Mouse (Mus musculus) olfactory bulb, adult 2 months (tissue): ENCODE results near the gene Cenpf. TPM values are rescaled to one million over a fixed set of nuclear protein-coding genes. Genes with fewer than 3 reads are reported as not detected.

ENCODE experiments used
- H3K27ac ChIP-seq: fragments of 200-500 bp; 2 replicates; pipeline ENCODE4 v1.5.1; 2012; ENCODE audit warnings: low read depth, low read length; ENCODE audit not compliant: insufficient read depth
- H3K4me1 ChIP-seq: fragments of 200-500 bp; 2 replicates; pipeline ENCODE4 v1.6.1; 2012; ENCODE audit warnings: low read length; ENCODE audit not compliant: control insufficient read depth, insufficient read depth
- H3K4me3 ChIP-seq: fragments of 200-500 bp; 2 replicates; pipeline ENCODE4 v1.5.1; 2012; ENCODE audit warnings: mild to moderate bottlenecking, low read depth, low read length, moderate library complexity; ENCODE audit not compliant: insufficient read depth
- CTCF ChIP-seq: fragments of 200-500 bp; IDR thresholded peaks from 2 replicates; pipeline ENCODE4 v1.5.1; 2012; ENCODE audit warnings: low read depth, mild to moderate bottlenecking, low read length, moderate library complexity; ENCODE audit not compliant: insufficient read depth
- POLR2A ChIP-seq: fragments of 200-500 bp; IDR thresholded peaks from 2 replicates; pipeline ENCODE4 v1.6.1; 2012; ENCODE audit warnings: mild to moderate bottlenecking, low read depth, low read length, moderate library complexity; ENCODE audit not compliant: insufficient read depth
- WGBS: fragments of 180-500 bp; shearing (Covaris S2); methylation state at CpG from one replicate; pipeline ENCODE4 v1.1.7; 2018; 5-methylcytosine and 5-hydroxymethylcytosine counted together
- polyA plus RNA-seq: library from polyadenylated mRNA; stranded (reverse); fragments of >200 nt; gene quantifications from 2 replicates; pipeline ENCODE4 v1.2.4, GENCODE M21; 2012; ENCODE audit warnings: low replicate concordance; ENCODE audit not compliant: missing spikeins, insufficient read depth, insufficient read length

Gene Cenpf
- not detected in 2 replicates for polyA plus RNA-seq

DNA sequence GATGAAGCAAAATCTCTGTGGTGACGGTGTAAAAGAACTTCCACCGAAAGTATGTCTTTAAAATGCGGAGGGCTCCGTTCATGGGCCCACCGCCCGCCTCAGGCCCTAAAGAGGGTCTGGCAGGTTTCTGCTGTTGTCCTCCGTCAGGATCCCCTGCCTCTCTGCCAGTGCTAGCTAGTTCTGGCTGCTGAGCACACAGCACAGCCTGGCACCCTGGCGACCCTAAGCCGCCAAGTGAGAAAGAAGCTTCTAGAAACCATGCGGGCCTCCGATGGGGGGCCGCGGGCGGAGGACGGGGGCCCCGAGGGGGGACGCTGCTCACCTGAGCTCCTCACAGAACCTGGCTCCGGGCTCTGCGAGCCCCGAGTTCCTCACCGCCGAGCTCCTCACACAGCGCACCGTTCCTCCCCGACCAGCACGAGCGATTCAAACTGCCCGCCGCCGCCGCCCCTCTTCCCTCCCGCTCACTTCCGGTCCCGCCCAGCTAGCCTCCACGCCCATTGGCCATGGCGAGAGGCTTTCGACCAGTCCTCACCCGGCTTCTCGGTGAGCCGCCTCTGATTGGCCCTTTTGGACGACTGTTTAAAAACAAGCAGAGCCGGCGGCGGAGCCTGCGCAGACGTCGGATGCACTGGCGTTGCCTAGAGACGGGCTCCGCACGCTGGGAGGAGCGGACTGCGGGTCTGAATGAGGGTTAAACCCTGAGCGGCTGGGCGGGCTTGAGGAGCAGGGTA lies at the start of gene Cenpf:
Gene Cenpf, minus strand, starts transcription at position 433 of the 734 bp plus-strand sequence.
- Histone ChIP-seq H3K4me3 (peak within 1 kb of the TSS; percentile 51), H3K27ac (no peak within 1 kb of the TSS), H3K4me1 (peaks cover 3% of the 10 kb centered on the region)
- 1% methylated on average over 55 of the region's 55 CpGs for WGBS
- TF ChIP-seq CTCF (no peak), POLR2A (0 out of 2 replicates have a peak, but pooled peaks have one; percentile 28)

DNA sequence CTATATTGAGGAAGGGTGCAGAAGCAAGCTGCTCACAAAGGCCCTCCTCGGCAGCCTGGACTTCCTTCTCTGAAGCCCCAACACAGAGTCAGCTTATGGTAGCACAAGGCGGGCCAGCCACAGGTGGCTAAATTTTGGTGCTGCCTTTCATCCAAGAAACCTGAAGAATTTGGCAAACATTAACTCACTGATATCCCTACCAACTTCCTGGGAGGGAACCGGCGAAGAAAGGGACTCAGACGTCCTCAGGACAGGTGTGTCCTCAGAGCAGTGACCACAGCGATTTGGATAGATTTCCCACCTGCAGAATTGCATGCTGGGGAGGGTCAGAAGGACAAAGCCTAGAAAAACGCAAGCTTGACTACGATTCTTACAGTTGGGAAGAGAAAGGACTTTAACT lies 44.3 kb upstream of the Cenpf start:
- TF ChIP-seq POLR2A (no peak), CTCF (no peak)
- 80% methylated on average over 8 of the region's 8 CpGs for WGBS

DNA sequence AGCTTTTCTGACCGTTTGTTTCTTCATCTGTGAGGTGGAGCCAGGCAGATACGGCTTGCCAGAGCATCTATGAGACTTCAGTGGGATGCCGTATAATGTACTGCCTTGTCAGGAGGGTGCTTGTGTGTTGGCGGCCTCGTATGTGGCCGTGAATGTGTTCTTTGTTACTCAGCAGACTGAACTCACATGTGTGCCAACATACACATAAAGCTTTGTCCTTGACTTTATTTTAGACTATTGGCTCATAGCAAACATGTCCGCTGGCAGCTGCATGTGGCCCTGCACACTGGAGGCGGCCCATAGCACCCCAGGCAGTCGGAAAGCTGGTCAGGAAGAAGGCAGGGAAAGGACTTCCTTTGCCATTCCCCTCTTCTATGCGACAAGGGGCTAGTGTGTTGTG lies 43.8 kb upstream of the Cenpf start:
- no peak overlapping the region for H3K4me3 ChIP-seq
- no peak for TF ChIP-seq POLR2A
- TF ChIP-seq CTCF: no peak
- WGBS: 61% methylated on average over 10 of the region's 10 CpGs
- H3K4me1 ChIP-seq: peaks cover 11% of the 10 kb centered on the region; the same call in 1 of the 2 replicates
- H3K27ac ChIP-seq: no peak overlapping the region

More for the DNA sequence above, 44.3 kb upstream of the Cenpf start:
- Histone ChIP-seq H3K4me3 (no peak overlapping the region), H3K4me1 (peaks cover 10% of the 10 kb centered on the region; the same call in 1 of the 2 replicates), H3K27ac (no peak overlapping the region)

DNA sequence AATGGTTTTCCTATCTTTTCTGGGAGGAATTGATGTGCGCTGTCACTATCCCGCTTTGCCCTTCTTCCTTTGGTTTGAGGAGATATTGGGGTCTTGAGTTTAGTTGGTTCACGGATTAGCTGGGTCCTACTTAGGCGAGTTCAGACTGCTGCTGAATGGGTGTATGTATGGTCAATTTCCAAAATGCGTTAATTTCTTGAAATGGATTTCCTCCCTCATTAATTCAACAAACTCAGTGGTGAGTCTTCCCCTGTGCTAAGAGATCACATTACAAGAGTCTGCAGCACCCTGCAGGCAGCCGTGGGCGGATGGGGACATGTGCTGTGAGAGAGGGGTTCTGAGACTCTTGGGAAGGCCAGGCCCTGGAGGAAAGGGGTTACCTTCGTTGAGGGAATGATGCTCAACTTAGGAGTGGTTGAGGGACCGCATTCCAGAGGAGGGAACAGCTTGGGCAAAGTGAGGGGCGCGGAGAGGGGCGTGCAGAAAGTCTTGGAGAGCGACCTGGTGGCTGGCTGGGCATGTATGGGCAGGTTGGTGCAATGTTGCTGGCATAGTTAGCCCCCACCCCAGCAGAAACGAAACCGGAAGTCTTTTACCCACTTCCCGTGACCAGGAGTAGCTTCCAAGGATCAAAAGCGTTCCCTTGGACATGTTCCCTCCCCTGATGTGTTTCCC lies 41.4 kb upstream of the Cenpf start:
- 35% methylated on average over 17 of the region's 17 CpGs for WGBS
- peaks cover 14% of the 10 kb centered on the region; the same call in 1 of the 2 replicates for H3K4me1 ChIP-seq
- H3K4me3 ChIP-seq: peak overlapping the region; percentile 74
- TF ChIP-seq POLR2A: no peak
- TF ChIP-seq CTCF: no peak
- no peak overlapping the region for H3K27ac ChIP-seq

DNA sequence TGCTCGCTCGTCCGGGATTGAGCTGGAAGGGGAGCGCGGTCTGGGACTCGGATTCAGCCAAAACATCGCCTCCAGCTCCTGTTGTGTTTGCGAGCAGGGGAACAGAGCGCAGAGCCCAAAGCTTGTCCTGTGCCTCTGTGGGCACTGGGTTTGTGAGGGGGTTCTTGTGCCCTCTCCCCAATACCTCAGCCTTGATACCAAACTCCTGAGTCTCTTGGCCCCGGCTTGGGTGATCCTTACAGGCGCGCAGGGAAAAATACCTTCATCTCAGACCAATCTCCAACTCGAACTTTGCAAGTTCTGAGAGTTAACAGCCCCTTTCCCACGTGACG lies 40.9 kb upstream of the Cenpf start:
- 2% methylated on average over 15 of the region's 15 CpGs for whole genome bisulfite sequencing
- TF ChIP-seq CTCF (no peak), POLR2A (no peak)
- Histone ChIP-seq H3K4me3 (peak overlapping the region; percentile 74), H3K4me1 (peaks cover 14% of the 10 kb centered on the region; the same call in 1 of the 2 replicates), H3K27ac (no peak overlapping the region)

DNA sequence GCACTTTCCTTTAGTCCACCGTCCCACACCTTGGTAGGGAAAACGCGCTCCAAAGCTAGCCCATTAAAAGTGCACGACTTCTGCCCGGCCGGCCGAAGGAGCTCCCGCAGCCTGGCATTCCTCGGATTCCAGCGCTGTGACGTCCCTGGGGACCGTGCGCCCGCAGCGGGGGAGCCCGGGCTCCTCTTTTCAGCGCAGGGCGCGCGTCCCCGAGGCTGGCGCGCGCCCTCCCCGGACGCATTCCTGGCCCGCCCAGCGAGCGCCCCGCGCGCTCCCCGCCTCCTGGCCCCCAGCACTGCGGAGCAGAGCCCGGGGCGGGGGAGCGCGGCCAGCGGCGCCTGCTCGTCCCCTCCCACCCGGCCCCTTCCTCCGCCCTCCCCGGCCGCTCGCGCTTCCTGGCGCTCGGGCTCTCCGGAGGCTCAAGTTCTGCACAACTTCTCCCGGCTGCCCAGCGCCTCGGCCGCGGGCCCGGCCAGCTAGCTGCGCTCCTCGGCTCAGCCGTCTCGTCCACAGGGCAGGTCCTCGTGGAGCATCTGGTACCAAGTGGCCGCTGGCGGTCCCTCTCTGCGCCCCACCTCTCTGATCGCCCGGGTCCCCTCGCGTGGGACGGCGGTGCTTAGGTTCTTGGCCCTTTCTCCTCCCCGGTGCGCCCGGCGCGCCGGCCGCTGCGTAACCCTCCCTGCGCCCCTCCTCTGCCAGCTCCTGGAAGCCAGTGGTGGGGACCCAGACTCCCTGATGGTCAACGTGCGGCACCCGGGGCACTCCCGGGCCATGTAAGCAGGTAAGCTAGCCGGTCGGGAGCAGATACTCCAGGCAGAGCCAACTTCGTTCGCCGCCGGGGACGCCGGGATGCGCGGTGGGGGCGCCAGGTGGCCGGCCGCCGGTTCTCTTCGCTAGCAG lies 40.2 kb upstream of the Cenpf start, which contains the start of gene Ptpn14:
Gene Ptpn14, plus strand, starts transcription at position 385 of the 900 bp plus-strand sequence.
- peak within 1 kb of the TSS; percentile 74 for H3K4me3 ChIP-seq
- peak within 1 kb of the TSS; percentile 6; the same call in 1 of the 2 replicates for H3K27ac ChIP-seq
- under 1% methylated on average over 85 of the region's 98 CpGs for WGBS
- peaks cover 14% of the 10 kb centered on the region; the same call in 1 of the 2 replicates for H3K4me1 ChIP-seq
- TF ChIP-seq CTCF (no peak), POLR2A (peak; percentile 21; the same call in 1 of the 2 replicates)

DNA sequence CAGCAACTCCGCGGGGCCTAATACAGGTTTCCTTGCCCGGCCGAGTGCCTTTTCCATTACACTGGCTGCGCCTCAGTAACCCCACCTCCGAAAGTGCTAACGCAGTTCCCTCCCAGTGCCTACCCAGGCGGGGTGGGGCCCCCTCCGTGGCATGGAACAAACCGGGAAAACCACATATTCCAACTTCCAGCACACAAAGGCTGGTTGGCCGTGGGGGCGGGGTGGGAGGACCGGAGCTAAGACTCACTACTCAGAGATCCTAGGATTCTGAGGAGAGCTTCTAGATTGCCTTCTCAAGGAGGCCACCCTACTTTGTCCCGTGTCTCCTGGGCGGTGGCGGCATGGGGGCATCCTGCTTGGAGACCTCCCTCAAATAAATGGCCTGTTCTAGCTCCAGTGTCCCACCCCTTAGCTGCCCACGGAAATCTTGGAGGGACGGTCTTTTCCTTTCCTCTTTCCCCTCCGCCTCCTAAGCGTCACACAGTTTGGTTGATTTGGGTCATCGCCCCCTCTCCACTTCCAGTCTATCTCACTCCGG lies 39.5 kb upstream of the Cenpf start:
- H3K4me3 ChIP-seq: peak overlapping the region; percentile 74
- WGBS: 8% methylated on average over 22 of the region's 22 CpGs

DNA sequence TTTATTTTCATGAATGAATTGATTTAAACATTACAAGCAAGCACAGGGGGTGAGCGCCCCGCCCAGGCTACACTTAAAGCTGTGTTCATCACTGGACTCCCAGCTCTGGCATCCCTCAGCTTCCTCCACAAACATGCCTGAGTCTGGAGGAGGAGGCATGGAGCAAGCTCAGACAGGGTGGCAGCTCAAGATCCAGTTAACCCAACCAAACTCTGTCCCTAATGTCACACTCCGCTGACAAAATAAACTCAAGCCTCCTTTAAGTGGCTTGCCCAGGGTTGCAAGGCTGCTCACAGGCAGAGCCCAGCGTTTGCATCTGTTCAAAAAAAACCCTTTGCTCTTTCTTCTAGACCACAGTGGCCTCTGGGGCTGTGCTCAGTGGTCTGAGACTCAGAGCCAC lies 38.2 kb upstream of the Cenpf start:
- WGBS: 89% methylated on average over 4 of the region's 4 CpGs
- H3K4me1 ChIP-seq: peaks cover 14% of the 10 kb centered on the region; the same call in 1 of the 2 replicates
- TF ChIP-seq POLR2A (no peak), CTCF (no peak)
- no peak overlapping the region for H3K4me3 ChIP-seq
- no peak overlapping the region for H3K27ac ChIP-seq

More for the DNA sequence above, 39.5 kb upstream of the Cenpf start:
- TF ChIP-seq POLR2A (no peak), CTCF (no peak)
- Histone ChIP-seq H3K4me1 (peaks cover 14% of the 10 kb centered on the region; the same call in 1 of the 2 replicates), H3K27ac (peak overlapping the region; percentile 6; the same call in 1 of the 2 replicates)
